In the genomic region with DNA sequence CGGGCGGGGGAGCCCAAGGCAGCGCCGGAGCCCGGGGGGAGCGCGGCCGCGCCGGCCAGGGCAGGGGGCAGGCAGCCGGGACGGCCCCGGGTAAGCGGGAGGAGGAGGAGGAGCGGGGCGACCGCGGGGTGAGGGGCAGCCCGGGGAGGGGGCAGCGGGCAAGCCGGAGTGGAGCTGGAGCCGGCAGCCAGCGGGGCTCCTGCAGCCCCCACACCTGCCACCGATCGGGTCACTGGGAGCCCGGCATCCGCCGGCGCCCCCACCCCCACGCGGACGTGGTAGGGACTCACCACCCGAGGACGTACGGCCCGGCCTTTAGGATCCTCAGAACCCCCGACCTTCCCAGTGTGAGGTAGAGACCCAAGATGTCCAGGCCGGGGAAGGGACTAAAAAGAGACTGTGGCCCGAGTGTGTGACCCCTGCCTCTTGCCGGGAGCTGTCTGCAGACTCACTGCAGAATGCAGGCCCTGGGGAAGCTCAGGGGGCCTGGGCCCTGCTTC, we compare ENCODE assay signal across 8 mouse cellular contexts. TPM values are rescaled to one million over a fixed set of nuclear protein-coding genes. Genes with fewer than 3 reads are reported as not detected.
DNase-seq lines count a peak whose midpoint lies in the region; ATAC-seq lines count a peak whose summit lies in the region.

No protein-coding gene starts in this region.

- H3K27ac ChIP-seq in lung, embryonic 15.5 days, result no peak overlapping the region
- peak overlapping the region; percentile 57 for H3K27ac ChIP-seq in forebrain, embryonic 15.5 days (replicated peaks)
- H3K27ac ChIP-seq in liver, embryonic 11.5 days (ENCODE audit: low read depth, low read length), result no peak overlapping the region

- no peak for DNase-seq in lung, adult 18-20 months
- DNase-seq in cerebellum, postnatal 25 days, result peak; percentile 61 to 66
- DNase-seq in liver, embryonic 11.5 days (ENCODE audit: low spot score), result no peak
- no peak for DNase-seq in layer of hippocampus, adult 9-10 months (ENCODE audit: low spot score)
- no peak for DNase-seq in ovary, postnatal 10 days (ENCODE audit: low spot score)
- DNase-seq in yolk sac, embryonic 10.5 days (ENCODE audit: low spot score), result no peak

- 1% methylated on average over 32 of the region's 40 CpGs for WGBS in lung, embryonic 15.5 days
- under 1% methylated on average over 32 of the region's 40 CpGs for WGBS in forebrain, embryonic 15.5 days
- 5% methylated on average over 31 of the region's 40 CpGs for WGBS in liver, embryonic 11.5 days

- peak overlapping the region; percentile 95 for H3K4me2 ChIP-seq in lung, embryonic 15.5 days
- H3K4me2 ChIP-seq in forebrain, embryonic 15.5 days (replicated peaks), result peak overlapping the region; percentile 76
- peak overlapping the region; percentile 75 for H3K4me2 ChIP-seq in liver, embryonic 11.5 days

- H3K4me1 ChIP-seq in lung, embryonic 15.5 days, result peaks cover 4% of the 10 kb centered on the region
- H3K4me1 ChIP-seq in forebrain, embryonic 15.5 days, result peaks cover 22% of the 10 kb centered on the region
- H3K4me1 ChIP-seq in liver, embryonic 11.5 days (replicated peaks; ENCODE audit: control insufficient read depth, insufficient read depth, low read length), result peaks cover 4% of the 10 kb centered on the region

- no peaks in the 10 kb centered on the region for H3K9me3 ChIP-seq in lung, embryonic 15.5 days
- H3K9me3 ChIP-seq in forebrain, embryonic 15.5 days, result no peaks in the 10 kb centered on the region
- no peaks in the 10 kb centered on the region for H3K9me3 ChIP-seq in liver, embryonic 11.5 days (ENCODE audit: control insufficient read depth, low read length)

- H3K4me3 ChIP-seq in lung, embryonic 15.5 days, result peak overlapping the region; percentile 73
- peak overlapping the region; percentile 92 for H3K4me3 ChIP-seq in forebrain, embryonic 15.5 days
- peak overlapping the region; percentile 72 for H3K4me3 ChIP-seq in liver, embryonic 11.5 days (ENCODE audit: low read depth, low read length)

- ATAC-seq in lung, embryonic 15.5 days (ENCODE audit: borderline replicate concordance, extremely low read depth, low FRiP score, low TSS enrichment), result peak; percentile 60
- ATAC-seq in forebrain, embryonic 15.5 days (replicated peaks), result peak; percentile 46
- no peak for ATAC-seq in liver, embryonic 11.5 days (replicated peaks; ENCODE audit: low FRiP score)

- H3K27me3 ChIP-seq in lung, embryonic 15.5 days, result peaks cover 12% of the 10 kb centered on the region; the same call in 1 of the 2 replicates
- H3K27me3 ChIP-seq in forebrain, embryonic 15.5 days, result no peaks in the 10 kb centered on the region
- peaks cover 43% of the 10 kb centered on the region for H3K27me3 ChIP-seq in liver, embryonic 11.5 days (replicated peaks; ENCODE audit: control insufficient read depth, insufficient read depth, low read length)

- peak overlapping the region; percentile 47 for H3K9ac ChIP-seq in lung, embryonic 15.5 days
- peak overlapping the region; percentile 91 for H3K9ac ChIP-seq in forebrain, embryonic 15.5 days (replicated peaks)
- H3K9ac ChIP-seq in liver, embryonic 11.5 days (ENCODE audit: low read depth, low read length), result peak overlapping the region; percentile 62; the same call in 1 of the 2 replicates

- no peaks in the 10 kb centered on the region for H3K36me3 ChIP-seq in lung, embryonic 15.5 days
- no peaks in the 10 kb centered on the region for H3K36me3 ChIP-seq in forebrain, embryonic 15.5 days
- H3K36me3 ChIP-seq in liver, embryonic 11.5 days (ENCODE audit: control insufficient read depth, insufficient read depth, low read length), result no peaks in the 10 kb centered on the region

RNA-seq across cellular contexts. Expression of gene Rasl10b, which starts 0.9 kb away (rescaled TPM):
- 1.3 and 1.8 TPM in 2 replicates for polyA plus RNA-seq in lung, embryonic 15.5 days (2015; fragmentation: Nextera tagmentation; extraction: Ambion mirVana)
- 27.2 and 29.6 TPM in 2 replicates for polyA plus RNA-seq in forebrain, embryonic 15.5 days (2015; fragmentation: Nextera tagmentation; extraction: Ambion mirVana)
- polyA plus RNA-seq in liver, embryonic 11.5 days (2014; fragmentation: Nextera tagmentation; extraction: Ambion mirVana), result 0.40 and 1.5 TPM in 2 replicates

RNA-seq across cellular contexts. Expression of gene Gas2l2, which starts 19.4 kb away (rescaled TPM):
- polyA plus RNA-seq in lung, embryonic 15.5 days (2015; fragmentation: Nextera tagmentation; extraction: Ambion mirVana), result 0.32 and 0.35 TPM in 2 replicates
- 0.69 and 0.80 TPM in 2 replicates for polyA plus RNA-seq in forebrain, embryonic 15.5 days (2015; fragmentation: Nextera tagmentation; extraction: Ambion mirVana)
- polyA plus RNA-seq in liver, embryonic 11.5 days (2014; fragmentation: Nextera tagmentation; extraction: Ambion mirVana), result not detected in 2 replicates

RNA-seq across cellular contexts. Expression of gene 1700020L24Rik, which starts 27.6 kb away (rescaled TPM):
- 0.18 and 0.29 TPM in 2 replicates for polyA plus RNA-seq in lung, embryonic 15.5 days (2015; fragmentation: Nextera tagmentation; extraction: Ambion mirVana)
- polyA plus RNA-seq in forebrain, embryonic 15.5 days (2015; fragmentation: Nextera tagmentation; extraction: Ambion mirVana), result 0.22 and 0.36 TPM in 2 replicates
- polyA plus RNA-seq in liver, embryonic 11.5 days (2014; fragmentation: Nextera tagmentation; extraction: Ambion mirVana), result 0.49 and 0.82 TPM in 2 replicates

RNA-seq across cellular contexts. Expression of gene Mmp28, which starts 53.0 kb away (rescaled TPM):
- polyA plus RNA-seq in lung, embryonic 15.5 days (2015; fragmentation: Nextera tagmentation; extraction: Ambion mirVana), result 2.5 and 2.7 TPM in 2 replicates
- 2.5 and 2.7 TPM in 2 replicates for polyA plus RNA-seq in forebrain, embryonic 15.5 days (2015; fragmentation: Nextera tagmentation; extraction: Ambion mirVana)
- 0.71 and 0.88 TPM in 2 replicates for polyA plus RNA-seq in liver, embryonic 11.5 days (2014; fragmentation: Nextera tagmentation; extraction: Ambion mirVana)

Comparison
In these comparisons a context has a peak if more than half of its experiments do, and no peak if none do; other contexts are left out.
1. DNase-seq: peak in cerebellum, postnatal 25 days (2 of 2); none in lung, adult 18-20 months (0 of 2), liver, embryonic 11.5 days (single experiment), layer of hippocampus, adult 9-10 months (single experiment), ovary, postnatal 10 days (single experiment) and yolk sac, embryonic 10.5 days (single experiment).
2. Peak in every context shown above with its lines, with median percentiles within 50 percentile points of each other: H3K4me2 ChIP-seq, H3K4me3 ChIP-seq and H3K9ac ChIP-seq.